Mouse (Mus musculus) embryonic facial prominence, embryonic 14.5 days (tissue): Measurements from ENCODE around the gene Nt5c. TPM values are rescaled to one million over a fixed set of nuclear protein-coding genes. Genes with fewer than 3 reads are reported as not detected.

Experiments used
- ATAC-seq: fragments of 200-750 bp; cut with Nextera tagmentation; 2 replicates; pipeline ENCODE4 v1.8.0; 2017; ENCODE audit warnings: low read depth, moderate number of reproducible peaks, moderate TSS enrichment
- DNase-seq: peaks from one replicate; pipeline ENCODE4 v3.0.0-alpha.2; 2015; ENCODE audit warnings: low spot score
- H3K27ac ChIP-seq: fragments of 300-500 bp; sonication (generic); replicated peaks from 2 replicates; pipeline ENCODE4 v1.5.1; 2014; ENCODE audit warnings: low read depth, mild to moderate bottlenecking, low read length, moderate library complexity
- H3K27me3 ChIP-seq: fragments of 300-500 bp; sonication (generic); replicated peaks from 2 replicates; pipeline ENCODE4 v1.6.1; 2014; ENCODE audit warnings: low read length; ENCODE audit not compliant: control insufficient read depth, insufficient read depth
- H3K36me3 ChIP-seq: fragments of 300-500 bp; sonication (generic); 2 replicates; pipeline ENCODE4 v1.6.1; 2014; ENCODE audit warnings: low read length, mixed read lengths; ENCODE audit not compliant: control insufficient read depth, insufficient read depth
- H3K4me1 ChIP-seq: fragments of 300-500 bp; sonication (generic); 2 replicates; pipeline ENCODE4 v1.6.1; 2014; ENCODE audit warnings: antibody characterized with exemption, low read length; ENCODE audit not compliant: control insufficient read depth, insufficient read depth
- H3K4me2 ChIP-seq: fragments of 300-500 bp; sonication (generic); 2 replicates; pipeline ENCODE4 v1.6.1; 2014; ENCODE audit warnings: low read depth, mild to moderate bottlenecking, low read length, moderate library complexity, mixed read lengths
- H3K4me3 ChIP-seq: fragments of 300-500 bp; sonication (generic); 2 replicates; pipeline ENCODE4 v1.5.1; 2014; ENCODE audit warnings: low read depth, mild to moderate bottlenecking, low read length
- H3K9ac ChIP-seq: fragments of 300-500 bp; sonication (generic); 2 replicates; pipeline ENCODE4 v1.6.1; 2014; ENCODE audit warnings: low read depth, mild to moderate bottlenecking, low read length, moderate library complexity, mixed read lengths
- H3K9me3 ChIP-seq: fragments of 300-500 bp; sonication (generic); 2 replicates; pipeline ENCODE4 v1.6.1; 2016; ENCODE audit warnings: low read length; ENCODE audit not compliant: control insufficient read depth
- WGBS: fragments of 180-500 bp; shearing (Covaris S2); extraction: QIAGEN DNeasy Blood & Tissue Kit; methylation state at CpG from one replicate; pipeline ENCODE4 v1.1.7; 2014; 5-methylcytosine and 5-hydroxymethylcytosine counted together
- polyA plus RNA-seq: library from polyadenylated mRNA; unstranded; fragments of >200 nt; fragmentation: Nextera tagmentation; extraction: Ambion mirVana; gene quantifications from 2 replicates; pipeline ENCODE4 v1.2.1, GENCODE M21; 2014

Gene Nt5c
- polyA plus RNA-seq, 1 experiment from 2014 or later: 74.8 TPM

DNA sequence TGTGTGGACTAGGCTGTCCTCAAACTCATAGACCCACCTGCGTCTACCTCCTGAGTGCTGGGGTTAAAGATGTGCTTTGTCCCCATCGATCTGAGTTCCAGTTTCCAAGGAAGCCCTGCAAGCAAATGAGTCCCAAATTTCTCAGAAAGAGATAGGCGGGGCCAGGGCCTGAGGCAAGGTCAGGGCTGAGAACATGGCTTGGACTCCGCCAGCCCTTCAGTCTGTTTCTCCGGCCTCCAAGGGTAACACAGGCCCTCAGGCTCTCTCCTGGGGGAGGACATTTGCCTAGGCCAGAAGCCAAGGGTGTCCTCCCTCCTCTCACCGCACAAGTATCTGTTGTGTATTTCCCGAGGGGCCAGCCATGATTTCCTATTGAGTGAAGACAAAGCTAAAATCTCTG lies 19.5 kb downstream of the Nt5c start:
- no peak for DNase-seq
- H3K4me3 ChIP-seq: no peak overlapping the region
- no peaks in the 10 kb centered on the region for H3K36me3 ChIP-seq
- no peaks in the 10 kb centered on the region for H3K9me3 ChIP-seq
- H3K27me3 ChIP-seq: no peaks in the 10 kb centered on the region
- no peak overlapping the region for H3K4me2 ChIP-seq
- H3K9ac ChIP-seq: no peak overlapping the region
- H3K4me1 ChIP-seq: peaks cover 10% of the 10 kb centered on the region; the same call in 1 of the 2 replicates
- WGBS: 83% methylated on average over 7 of the region's 7 CpGs
- H3K27ac ChIP-seq: no peak overlapping the region
- ATAC-seq: no peak

- ATAC-seq: peak; percentile 66; the same call in 1 of the 2 replicates
- 13% methylated on average over 4 of the region's 4 CpGs for WGBS
- Histone ChIP-seq H3K9ac (peak overlapping the region; percentile 34; the same call in 1 of the 2 replicates), H3K4me3 (no peak overlapping the region), H3K36me3 (no peaks in the 10 kb centered on the region), H3K27me3 (no peaks in the 10 kb centered on the region), H3K4me1 (peaks cover 4% of the 10 kb centered on the region; the same call in 1 of the 2 replicates), H3K27ac (no peak overlapping the region), H3K4me2 (no peak overlapping the region), H3K9me3 (no peaks in the 10 kb centered on the region)
- DNase-seq: peak; percentile 81
These were observed 24.4 kb downstream of the Nt5c start for GRCm38 (mm10) chr11:115467217-115467618.

DNA sequence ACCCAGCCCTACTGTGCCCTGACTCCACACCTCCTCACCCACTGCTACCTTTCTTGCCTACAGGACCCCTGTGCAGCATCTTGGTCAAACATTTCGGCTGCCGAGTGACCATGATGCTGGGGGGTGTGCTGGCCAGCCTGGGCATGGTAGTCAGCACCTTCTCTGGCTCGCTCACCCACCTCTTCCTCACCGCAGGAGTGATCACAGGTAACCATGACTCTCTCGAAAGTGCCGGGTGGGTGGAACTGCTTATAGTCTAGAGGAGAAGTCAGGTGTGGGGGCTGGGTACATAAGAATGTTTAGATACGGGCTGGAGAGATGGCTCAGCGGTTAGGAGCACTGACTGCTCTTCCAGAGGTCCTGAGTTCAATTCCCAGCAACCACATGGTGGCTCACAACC lies 26.8 kb downstream of the Nt5c start:
- ATAC-seq (no peak), DNase-seq (no peak)
- Histone ChIP-seq H3K27me3 (no peaks in the 10 kb centered on the region), H3K36me3 (no peaks in the 10 kb centered on the region), H3K9ac (no peak overlapping the region), H3K4me1 (peaks cover 4% of the 10 kb centered on the region; the same call in 1 of the 2 replicates), H3K4me3 (no peak overlapping the region), H3K4me2 (no peak overlapping the region), H3K9me3 (no peaks in the 10 kb centered on the region), H3K27ac (no peak overlapping the region)
- WGBS: 86% methylated on average over 8 of the region's 8 CpGs

DNA sequence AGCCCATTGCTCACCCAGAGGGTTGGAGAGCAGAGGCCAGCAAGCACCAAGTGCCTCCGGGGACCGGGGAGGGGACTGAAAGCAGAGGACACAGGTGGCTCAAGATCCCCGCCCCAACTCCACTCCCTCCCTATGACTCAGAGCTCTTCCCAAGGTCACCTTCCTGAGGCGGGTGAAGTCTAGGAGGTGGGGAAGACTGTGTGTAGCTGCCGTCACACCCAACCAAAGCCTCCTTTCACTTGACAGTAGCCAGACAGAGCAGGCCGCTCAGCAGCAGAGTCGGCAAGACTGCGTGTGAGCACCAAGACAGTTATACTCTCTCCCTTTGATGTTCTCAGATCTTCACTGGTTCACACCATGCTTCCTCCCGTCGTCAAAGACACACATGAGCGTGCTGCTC lies 28.3 kb downstream of the Nt5c start:
- 61% methylated on average over 11 of the region's 11 CpGs for WGBS

DNA sequence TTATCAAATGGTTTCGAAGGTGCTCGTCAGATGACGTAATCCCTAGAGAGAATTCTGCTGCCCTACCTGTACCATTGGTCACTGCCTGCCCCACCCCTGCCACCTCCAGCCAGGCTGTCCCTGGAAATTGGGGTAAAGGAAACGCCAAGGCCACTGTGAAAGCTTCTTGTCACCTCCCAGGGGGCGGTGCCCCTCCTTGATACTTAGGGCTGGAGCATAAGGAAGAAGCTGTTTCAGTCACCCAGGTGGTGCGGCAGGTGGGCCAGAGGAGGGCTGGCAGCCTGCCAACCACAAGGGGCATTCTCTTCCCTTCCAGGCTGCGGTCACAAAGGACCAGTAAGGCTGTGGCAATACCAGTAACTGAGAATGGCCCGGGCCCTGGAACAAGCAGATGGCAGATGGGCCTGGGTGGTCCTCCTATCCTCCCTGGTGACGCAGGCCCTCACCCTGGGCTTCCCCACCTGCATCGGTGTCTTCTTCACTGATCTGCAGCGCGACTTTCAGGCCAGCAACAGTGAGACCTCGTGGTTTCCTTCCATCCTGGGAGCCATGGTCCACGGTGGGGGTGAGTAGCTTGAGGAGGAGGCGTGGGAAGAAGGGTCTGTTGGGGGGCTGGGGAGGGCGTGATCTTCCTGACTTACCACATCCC lies 29.3 kb downstream of the Nt5c start, which contains the start of gene Slc16a5:
TSS of gene Slc16a5 (plus strand) at position 232 of the 649 bp plus-strand sequence.
- peak; percentile 42; the same call in 1 of the 2 replicates for ATAC-seq

More for the DNA sequence above, 28.3 kb downstream of the Nt5c start:
- no peak for DNase-seq
- Histone ChIP-seq H3K4me2 (no peak overlapping the region), H3K27me3 (no peaks in the 10 kb centered on the region), H3K4me1 (peaks cover 4% of the 10 kb centered on the region; the same call in 1 of the 2 replicates), H3K4me3 (no peak overlapping the region), H3K36me3 (no peaks in the 10 kb centered on the region), H3K9ac (no peak overlapping the region), H3K9me3 (no peaks in the 10 kb centered on the region), H3K27ac (no peak overlapping the region)
- ATAC-seq: no peak

GRCm38 (mm10) chr11:115461846-115462242 lies 29.8 kb downstream of the Nt5c start:
- no peak overlapping the region for H3K4me2 ChIP-seq
- H3K4me1 ChIP-seq: peaks cover 1% of the 10 kb centered on the region; the same call in 1 of the 2 replicates
- H3K27me3 ChIP-seq: no peaks in the 10 kb centered on the region
- no peak overlapping the region for H3K9ac ChIP-seq
- 68% methylated on average over 5 of the region's 5 CpGs for WGBS
- H3K27ac ChIP-seq: no peak overlapping the region
- ATAC-seq: no peak
- no peak overlapping the region for H3K4me3 ChIP-seq
- no peaks in the 10 kb centered on the region for H3K36me3 ChIP-seq
- H3K9me3 ChIP-seq: no peaks in the 10 kb centered on the region
- no peak for DNase-seq

More for the DNA sequence above, 29.3 kb downstream of the Nt5c start, which contains the start of gene Slc16a5:
- Histone ChIP-seq H3K27ac (no peak within 1 kb of the TSS), H3K4me1 (peaks cover 4% of the 10 kb centered on the region; the same call in 1 of the 2 replicates), H3K27me3 (no peaks in the 10 kb centered on the region), H3K9ac (no peak within 1 kb of the TSS), H3K9me3 (no peaks in the 10 kb centered on the region), H3K4me3 (no peak within 1 kb of the TSS), H3K4me2 (no peak within 1 kb of the TSS), H3K36me3 (no peaks in the 10 kb centered on the region)
- WGBS: 80% methylated on average over 15 of the region's 16 CpGs
- no peak for DNase-seq

- Histone ChIP-seq H3K9ac (no peak overlapping the region), H3K27me3 (no peaks in the 10 kb centered on the region), H3K4me3 (no peak overlapping the region), H3K27ac (no peak overlapping the region), H3K36me3 (no peaks in the 10 kb centered on the region), H3K4me1 (no peaks in the 10 kb centered on the region), H3K4me2 (no peak overlapping the region), H3K9me3 (no peaks in the 10 kb centered on the region)
- 27% methylated on average over 8 of the region's 8 CpGs for WGBS
- no peak for ATAC-seq
- DNase-seq: no peak
These were observed 30.7 kb downstream of the Nt5c start for GRCm38 (mm10) chr11:115460976-115461375.

DNA sequence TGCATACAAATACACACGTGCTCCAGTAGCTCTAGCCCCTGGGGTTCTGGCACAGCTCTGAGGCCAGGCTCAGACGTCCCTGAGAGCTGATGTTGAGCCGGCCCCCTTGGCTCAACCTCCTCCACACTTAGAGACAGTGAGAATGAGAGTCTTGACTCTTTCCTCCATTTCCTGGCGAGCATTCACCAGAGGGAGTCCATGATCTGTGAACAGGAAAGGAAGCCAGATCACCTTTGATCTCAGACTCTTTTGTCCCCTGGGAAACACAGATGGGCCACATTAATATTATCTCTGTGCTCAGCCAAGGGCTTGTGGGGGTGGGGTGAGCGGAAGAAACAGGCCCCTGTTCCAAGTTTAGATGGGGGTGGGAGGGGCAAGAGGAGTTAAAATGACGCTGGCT lies 34.3 kb downstream of the Nt5c start:
- no peak overlapping the region for H3K27ac ChIP-seq
- peak; percentile 28 for DNase-seq
- no peaks in the 10 kb centered on the region for H3K4me1 ChIP-seq
- no peaks in the 10 kb centered on the region for H3K27me3 ChIP-seq
- no peak for ATAC-seq
- H3K4me3 ChIP-seq: no peak overlapping the region
- H3K9me3 ChIP-seq: no peaks in the 10 kb centered on the region
- H3K36me3 ChIP-seq: no peaks in the 10 kb centered on the region
- H3K4me2 ChIP-seq: no peak overlapping the region
- WGBS: 26% methylated on average over 6 of the region's 6 CpGs
- H3K9ac ChIP-seq: no peak overlapping the region

DNA sequence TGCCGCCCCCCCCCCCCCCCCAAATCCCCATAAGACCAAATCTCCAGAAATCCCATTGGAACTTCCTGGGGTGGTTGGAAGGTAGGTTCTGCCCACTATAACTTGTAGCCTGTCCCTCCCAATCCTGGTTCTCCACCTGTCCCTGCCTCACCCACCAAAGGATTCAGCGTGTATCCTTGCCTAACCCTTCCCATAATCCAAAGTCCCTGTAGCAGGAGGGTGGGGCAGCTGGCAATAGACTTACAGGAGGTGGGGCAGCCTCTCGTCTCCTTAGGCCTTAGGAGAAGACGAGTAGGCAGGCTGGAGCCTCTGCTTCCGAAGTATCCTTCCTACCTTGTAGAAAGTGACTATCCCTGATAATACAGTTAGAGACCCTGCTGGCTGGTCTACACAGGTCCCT lies 35.5 kb downstream of the Nt5c start:
- H3K4me2 ChIP-seq: no peak overlapping the region
- no peaks in the 10 kb centered on the region for H3K27me3 ChIP-seq
- WGBS: 88% methylated on average over 5 of the region's 5 CpGs
- no peaks in the 10 kb centered on the region for H3K4me1 ChIP-seq
- H3K36me3 ChIP-seq: no peaks in the 10 kb centered on the region
- no peak for ATAC-seq
- no peak overlapping the region for H3K27ac ChIP-seq
- DNase-seq: no peak
- no peak overlapping the region for H3K9ac ChIP-seq
- no peak overlapping the region for H3K4me3 ChIP-seq
- H3K9me3 ChIP-seq: no peaks in the 10 kb centered on the region
